Mouse (Mus musculus) ES-Bruce4 (cell line): ENCODE measurements around the gene Slc10a7.

Experiments used
- CTCF ChIP-seq: IDR thresholded peaks from one replicate; pipeline ENCODE4 v1.8.1; 2011; ENCODE audit warnings: low read depth, low read length
- POLR2A ChIP-seq: IDR thresholded peaks from one replicate; pipeline ENCODE4 v1.8.1; 2011; ENCODE audit warnings: low read length; ENCODE audit not compliant: insufficient read depth

DNA sequence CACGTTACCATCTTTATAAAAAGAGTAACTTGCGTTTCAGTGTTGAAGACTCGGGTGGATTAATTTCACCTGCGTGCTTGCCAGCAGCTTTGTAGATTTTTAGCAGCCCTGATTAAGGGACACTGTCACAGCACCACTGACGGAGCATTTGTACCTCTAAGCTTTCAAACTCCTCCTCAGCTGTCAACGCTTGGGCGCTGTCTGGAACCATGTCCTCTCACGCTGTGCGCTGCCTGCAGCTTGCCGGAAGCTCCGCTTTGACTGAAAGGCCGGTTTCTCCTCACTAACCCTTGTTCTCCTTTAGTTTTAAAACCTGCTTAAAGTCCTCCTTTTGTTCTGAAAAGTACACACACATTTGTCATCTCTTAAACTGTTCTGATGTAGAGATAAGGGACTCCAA is 123.9 kb downstream of the Slc10a7 start:
- TF ChIP-seq CTCF (no peak), POLR2A (no peak)
